Mouse (Mus musculus) lung, postnatal 0 days (tissue): ENCODE measurements around the gene Fblim1. TPM values are rescaled to one million over a fixed set of nuclear protein-coding genes. Genes with fewer than 3 reads are reported as not detected.

Experiments used
- ATAC-seq: fragments of 200-750 bp; cut with Nextera tagmentation; 2 replicates; pipeline ENCODE4 v1.8.0; 2017; ENCODE audit warnings: moderate library complexity
- DNase-seq: peaks from one replicate; pipeline ENCODE4 v3.0.0-alpha.2; 2016; ENCODE audit warnings: low spot score
- H3K27ac ChIP-seq: fragments of 300-500 bp; sonication (generic); 2 replicates; pipeline ENCODE4 v1.5.1; 2014; ENCODE audit warnings: antibody characterized with exemption, mild to moderate bottlenecking, low read length, mixed read lengths
- H3K27me3 ChIP-seq: fragments of 300-500 bp; sonication (generic); replicated peaks from 2 replicates; pipeline ENCODE4 v1.6.1; 2014; ENCODE audit warnings: low read length, mixed read lengths; ENCODE audit not compliant: insufficient read depth
- H3K36me3 ChIP-seq: fragments of 300-500 bp; sonication (generic); 2 replicates; pipeline ENCODE4 v1.6.1; 2014; ENCODE audit warnings: low read length, mixed read lengths; ENCODE audit not compliant: insufficient read depth
- H3K4me1 ChIP-seq: fragments of 300-500 bp; sonication (generic); 2 replicates; pipeline ENCODE4 v1.6.1; 2014; ENCODE audit warnings: antibody characterized with exemption, low read depth, low read length, mixed read lengths; ENCODE audit not compliant: insufficient read depth
- H3K4me2 ChIP-seq: fragments of 300-500 bp; sonication (generic); replicated peaks from 2 replicates; pipeline ENCODE4 v1.6.1; 2014; ENCODE audit warnings: low read depth, mild to moderate bottlenecking, low read length, moderate library complexity, mixed read lengths
- H3K4me3 ChIP-seq: fragments of 300-500 bp; sonication (generic); 2 replicates; pipeline ENCODE4 v1.5.1; 2014; ENCODE audit warnings: low read depth, low read length
- H3K9ac ChIP-seq: fragments of 300-500 bp; sonication (generic); replicated peaks from 2 replicates; pipeline ENCODE4 v1.6.1; 2014; ENCODE audit warnings: low read depth, mild to moderate bottlenecking
- H3K9me3 ChIP-seq: fragments of 300-500 bp; sonication (generic); 2 replicates; pipeline ENCODE4 v1.6.1; 2016; ENCODE audit warnings: low read length, mixed read lengths
- CTCF ChIP-seq: IDR thresholded peaks from 2 replicates; pipeline ENCODE4 v1.5.1; 2016; ENCODE audit warnings: antibody characterized with exemption, mild to moderate bottlenecking
- EP300 ChIP-seq: IDR thresholded peaks from 2 replicates; pipeline ENCODE4 v1.6.1; 2016; ENCODE audit warnings: antibody characterized with exemption, mild to moderate bottlenecking, control low read depth
- WGBS: fragments of 180-500 bp; shearing (Covaris S2); extraction: QIAGEN DNeasy Blood & Tissue Kit; methylation state at CpG from one replicate; pipeline ENCODE4 v1.1.7; 2014; 5-methylcytosine and 5-hydroxymethylcytosine counted together
- polyA plus RNA-seq: library from polyadenylated mRNA; unstranded; fragments of >200 nt; fragmentation: Nextera tagmentation; extraction: Ambion mirVana; gene quantifications from 2 replicates; pipeline ENCODE4 v1.2.1, GENCODE M21; 2015

Gene Fblim1
- polyA plus RNA-seq, 1 experiment from 2014 or later = 52.3 TPM

DNA sequence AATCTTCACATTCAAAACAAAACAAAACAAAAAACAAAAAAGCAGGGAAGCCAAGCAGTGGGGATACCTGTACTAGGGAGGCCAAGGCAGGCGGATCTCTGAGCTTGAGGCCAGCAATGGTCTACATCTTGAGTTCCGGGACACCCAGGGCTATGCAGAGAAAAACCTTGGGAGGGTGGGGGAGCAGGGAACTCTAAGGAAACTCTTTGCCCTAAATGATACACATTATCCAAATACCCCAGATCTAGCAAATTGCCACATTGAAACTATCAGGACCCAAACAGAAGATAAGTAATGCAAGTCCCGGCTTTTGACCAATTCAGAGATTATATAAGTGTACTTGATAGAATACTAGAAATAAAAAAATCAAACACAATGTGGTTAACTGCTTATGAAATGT, 62.3 kb downstream of the Fblim1 start:
- Histone ChIP-seq H3K9ac (no peak overlapping the region), H3K27me3 (no peaks in the 10 kb centered on the region), H3K9me3 (no peaks in the 10 kb centered on the region), H3K4me2 (no peak overlapping the region), H3K4me1 (no peaks in the 10 kb centered on the region), H3K27ac (no peak overlapping the region), H3K36me3 (no peaks in the 10 kb centered on the region), H3K4me3 (no peak overlapping the region)
- DNase-seq = no peak
- TF ChIP-seq EP300 = no peak
- no peak for TF ChIP-seq CTCF
- 59% methylated on average over 3 of the region's 3 CpGs for WGBS
- ATAC-seq = no peak

DNA sequence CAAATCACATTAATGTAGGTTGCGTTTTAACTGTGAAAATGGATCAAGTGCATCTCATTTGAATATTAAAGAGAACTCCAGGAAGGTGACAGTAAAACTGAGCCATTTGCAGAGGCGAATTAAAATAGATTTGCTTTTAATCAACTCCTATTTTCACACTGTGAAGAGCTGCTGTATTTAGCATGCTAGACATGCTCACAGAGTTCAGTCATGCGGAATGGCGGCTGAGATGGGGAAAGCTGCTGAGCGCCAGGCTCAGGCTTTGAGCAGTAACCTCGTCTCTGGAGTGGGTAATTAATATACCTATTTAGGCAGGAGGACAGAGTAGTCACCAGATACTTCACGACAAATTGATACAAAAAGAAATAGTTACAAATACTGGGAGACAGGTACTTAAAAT, 64.0 kb downstream of the Fblim1 start:
- Histone ChIP-seq H3K9me3 (no peaks in the 10 kb centered on the region), H3K4me1 (no peaks in the 10 kb centered on the region), H3K36me3 (no peaks in the 10 kb centered on the region), H3K27me3 (no peaks in the 10 kb centered on the region), H3K9ac (no peak overlapping the region), H3K4me3 (no peak overlapping the region), H3K27ac (no peak overlapping the region), H3K4me2 (no peak overlapping the region)
- ATAC-seq (no peak), DNase-seq (no peak)
- WGBS = 65% methylated on average over 7 of the region's 7 CpGs
- no peak for TF ChIP-seq EP300
- TF ChIP-seq CTCF = no peak

DNA sequence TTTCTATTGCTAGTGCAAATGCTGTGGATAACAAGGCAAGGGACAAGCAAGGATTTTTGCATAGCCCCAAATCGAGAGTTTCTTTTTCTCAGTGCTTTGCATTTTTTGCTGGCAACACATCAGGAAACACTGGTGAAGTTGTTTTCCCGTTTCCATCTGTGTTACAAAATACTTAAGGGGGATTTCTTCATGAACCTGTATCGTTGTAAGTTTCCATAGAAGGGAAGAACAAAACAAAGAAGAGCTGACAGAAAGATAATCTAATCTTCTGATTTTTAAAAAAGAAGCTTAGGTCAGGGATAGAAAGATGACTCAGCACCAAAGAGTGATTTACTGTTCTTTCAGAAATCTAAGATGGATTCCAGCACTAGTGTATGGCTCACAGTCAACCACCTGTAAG, 65.1 kb downstream of the Fblim1 start:
- DNase-seq (peak; percentile 85), ATAC-seq (no peak)
- no peaks in the 10 kb centered on the region for H3K9me3 ChIP-seq
- H3K36me3 ChIP-seq = no peaks in the 10 kb centered on the region
- H3K4me2 ChIP-seq = no peak overlapping the region
- whole genome bisulfite sequencing = 46% methylated on average over 3 of the region's 3 CpGs
- H3K27me3 ChIP-seq = no peaks in the 10 kb centered on the region
- no peaks in the 10 kb centered on the region for H3K4me1 ChIP-seq
- no peak for TF ChIP-seq CTCF
- TF ChIP-seq EP300 = no peak
- peak overlapping the region; percentile 51; the same call in 1 of the 2 replicates for H3K27ac ChIP-seq
- H3K4me3 ChIP-seq = no peak overlapping the region
- H3K9ac ChIP-seq = no peak overlapping the region

DNA sequence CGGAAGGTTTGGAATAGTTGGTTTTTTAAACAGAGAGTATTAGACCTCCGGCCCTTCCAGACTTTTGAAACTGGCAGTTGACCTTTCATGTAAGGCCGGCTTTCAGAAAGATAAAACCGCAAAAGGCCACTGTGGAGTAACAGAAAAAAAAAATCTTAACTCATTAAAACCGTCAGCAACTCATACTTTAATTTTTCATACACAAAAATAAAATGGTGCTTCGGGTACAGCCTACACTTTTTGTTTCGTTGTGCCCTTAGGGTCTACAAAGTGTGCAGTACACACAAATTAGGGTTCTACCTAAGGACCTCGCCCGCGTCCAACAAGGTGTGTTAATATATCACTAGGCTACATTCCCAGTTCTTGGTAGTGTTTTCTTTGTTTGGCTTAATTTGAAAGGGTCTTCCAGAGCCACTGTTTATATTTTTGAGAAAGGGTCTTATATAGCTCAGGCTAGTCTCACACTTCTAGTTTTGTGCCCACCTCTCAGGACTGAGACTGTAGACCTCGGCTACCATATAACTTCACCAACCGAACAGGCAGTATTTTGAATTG, 66.6 kb downstream of the Fblim1 start:
- no peak for ATAC-seq

DNA sequence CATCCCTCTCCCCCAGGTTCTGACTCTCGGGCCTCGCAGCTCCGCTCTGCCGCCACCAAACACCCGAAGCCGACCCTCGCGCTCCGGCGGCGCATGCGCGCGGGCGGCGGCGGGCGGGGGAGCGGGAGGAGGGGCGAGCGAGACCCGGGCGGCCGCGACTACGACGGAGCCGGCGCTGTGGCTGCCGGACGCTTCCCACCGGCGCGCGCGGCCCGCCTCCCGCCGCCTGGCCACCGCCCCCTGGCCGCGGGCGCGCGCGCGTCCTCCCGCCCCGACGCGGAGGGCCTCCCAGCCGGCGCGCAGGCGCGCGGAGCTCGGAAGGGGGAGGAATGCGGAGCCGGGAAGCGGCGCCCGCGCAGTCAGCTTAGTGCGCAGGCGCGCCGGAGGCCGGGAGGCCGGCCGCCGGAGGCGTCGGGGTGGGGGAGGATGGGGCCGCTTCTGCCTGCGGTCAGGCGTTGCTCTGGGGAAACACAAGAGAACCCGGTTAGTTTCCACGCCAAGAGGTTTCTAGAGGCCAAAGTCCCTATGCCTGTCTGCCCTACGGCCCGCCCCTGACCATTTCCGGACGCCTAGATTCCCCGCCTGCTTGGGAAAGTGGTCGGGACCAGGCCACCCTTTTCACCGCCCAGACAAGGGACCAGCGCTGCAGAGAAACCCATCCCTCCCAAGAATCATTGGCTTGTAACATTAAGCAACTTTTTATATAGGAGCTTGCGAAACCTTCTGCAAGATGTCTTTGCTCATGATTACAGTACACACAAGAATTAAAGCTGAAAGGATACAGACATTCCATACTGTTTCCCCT, 67.3 kb downstream of the Fblim1 start, which contains the start of gene Spen:
Gene Spen (minus strand): TSS at position 190 of the 805 bp plus-strand sequence.
- H3K4me3 ChIP-seq = peak within 1 kb of the TSS; percentile 89
- peak within 1 kb of the TSS; percentile 82 for H3K4me2 ChIP-seq
- peak within 1 kb of the TSS; percentile 89 for H3K9ac ChIP-seq
- DNase-seq (peak; percentile 98), ATAC-seq (peak; percentile 91)
- no peaks in the 10 kb centered on the region for H3K9me3 ChIP-seq
- H3K36me3 ChIP-seq = no peaks in the 10 kb centered on the region
- 6% methylated on average over 48 of the region's 88 CpGs for WGBS
- H3K27me3 ChIP-seq = no peaks in the 10 kb centered on the region
- 0 out of 2 replicates have a peak, but pooled peaks cover 3% of the 10 kb centered on the region for H3K4me1 ChIP-seq
- H3K27ac ChIP-seq = peak within 1 kb of the TSS; percentile 97
- no peak for TF ChIP-seq CTCF
- peak; percentile 65; the same call in 1 of the 2 replicates for TF ChIP-seq EP300

More for the DNA sequence above, 66.6 kb downstream of the Fblim1 start:
- Histone ChIP-seq H3K9ac (peak overlapping the region; percentile 39; the same call in 1 of the 2 replicates), H3K4me3 (peak overlapping the region; percentile 89), H3K4me1 (0 out of 2 replicates have a peak, but pooled peaks cover 3% of the 10 kb centered on the region), H3K27ac (peak overlapping the region; percentile 97), H3K9me3 (no peaks in the 10 kb centered on the region), H3K36me3 (no peaks in the 10 kb centered on the region), H3K4me2 (peak overlapping the region; percentile 82), H3K27me3 (no peaks in the 10 kb centered on the region)
- DNase-seq = no peak
- TF ChIP-seq CTCF (no peak), EP300 (no peak)
- WGBS = 27% methylated on average over 12 of the region's 12 CpGs

DNA sequence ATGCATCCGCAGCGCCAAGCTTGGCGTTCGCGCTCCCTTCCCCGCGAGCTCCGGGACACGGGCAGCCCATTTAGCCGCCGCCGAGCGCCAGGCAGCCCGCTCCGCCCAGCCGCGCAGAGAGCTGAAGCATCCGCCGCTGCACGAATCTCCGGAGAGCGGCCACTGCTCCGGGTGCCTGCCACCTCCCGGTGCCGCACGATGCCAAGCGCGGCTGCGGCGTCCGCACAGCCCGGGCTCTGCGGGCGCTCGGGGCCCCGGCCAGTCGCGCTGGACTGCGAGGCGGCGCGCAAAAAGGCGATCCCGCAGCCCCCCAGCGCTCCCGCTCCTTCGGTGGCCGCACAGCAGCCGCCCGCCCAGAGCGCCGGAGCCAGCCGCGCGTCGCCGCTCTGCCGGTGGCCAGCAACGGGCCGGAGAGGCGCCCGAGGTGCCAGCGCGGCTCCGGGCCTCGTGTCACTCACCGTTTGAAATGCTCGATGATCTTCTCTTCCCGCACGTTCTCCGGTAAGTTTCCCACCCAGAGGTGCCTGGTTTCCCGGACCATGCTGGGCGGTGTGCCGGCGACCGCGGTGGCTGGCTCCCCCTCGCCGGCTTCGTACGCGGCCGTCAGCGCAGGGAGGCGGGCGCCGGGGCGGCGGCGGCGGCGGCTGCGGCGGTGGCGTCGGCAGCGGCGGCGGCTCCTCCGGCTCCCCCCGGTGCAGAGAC, 68.0 kb downstream of the Fblim1 start:
- 0 out of 2 replicates have a peak, but pooled peaks cover 3% of the 10 kb centered on the region for H3K4me1 ChIP-seq
- TF ChIP-seq CTCF (no peak), EP300 (no peak)
- ATAC-seq (0 out of 2 replicates have a peak, but pooled peaks have one; percentile 0), DNase-seq (peak; percentile 51)
- H3K36me3 ChIP-seq = no peaks in the 10 kb centered on the region
- no peaks in the 10 kb centered on the region for H3K9me3 ChIP-seq
- H3K4me2 ChIP-seq = peak overlapping the region; percentile 82
- peak overlapping the region; percentile 97 for H3K27ac ChIP-seq
- peak overlapping the region; percentile 89 for H3K4me3 ChIP-seq
- H3K27me3 ChIP-seq = no peaks in the 10 kb centered on the region
- H3K9ac ChIP-seq = peak overlapping the region; percentile 89
- WGBS = under 1% methylated on average over 73 of the region's 101 CpGs
